Mouse (Mus musculus): ENCODE data around the gene Sik3. TPM values are rescaled to one million over a fixed set of nuclear protein-coding genes. Genes with fewer than 3 reads are reported as not detected.

Sik3 gene
- total RNA-seq (2023), result 67.2 TPM

GRCm38 (mm10) chr9:46012091-46013008 lies at the start of gene Sik3, which contains the start of gene Pafah1b2:
TSS of gene Sik3 (plus strand) at chr9:46012820.
TSS of gene Pafah1b2 (minus strand) at chr9:46012690.

GRCm38 (mm10) chr9:46228491-46228890 lies 215.9 kb downstream of the Sik3 start, which contains the start of gene Apoa1:
TSS of gene Apoa1 (plus strand) at chr9:46228580.

GRCm38 (mm10) chr9:46235596-46235648 lies 222.8 kb downstream of the Sik3 start, which contains the start of gene Apoc3:
TSS of gene Apoc3 (minus strand) at chr9:46235636.

GRCm38 (mm10) chr9:46240526-46241153 lies 228.0 kb downstream of the Sik3 start, which contains the start of gene Apoa4:
TSS of gene Apoa4 (plus strand) at chr9:46240696.

GRCm38 (mm10) chr9:46268343-46268873 lies 255.8 kb downstream of the Sik3 start, which contains the start of gene Apoa5:
TSS of gene Apoa5 (plus strand) at chr9:46268633.

GRCm38 (mm10) chr9:46272677-46273454 lies 260.2 kb downstream of the Sik3 start, which contains the start of gene Zpr1:
TSS of gene Zpr1 (plus strand) at chr9:46273064.

Other genes starting within 250 kb of the Sik3 start
- 38.6 TPM for gene Cep164, start 184.1 kb upstream of the Sik3 start, total RNA-seq (2023)
- 1.9 TPM for gene Bace1, start 174.2 kb upstream of the Sik3 start, total RNA-seq (2023)
- 68.6 TPM for gene Pcsk7, start 106.3 kb upstream of the Sik3 start, total RNA-seq (2023)
- 30.8 TPM for gene Rnf214, start 105.9 kb upstream of the Sik3 start, total RNA-seq (2023)
- 5.1 TPM for gene Tagln, start 76.8 kb upstream of the Sik3 start, total RNA-seq (2023)
- 427 TPM for gene Sidt2, start 57.6 kb upstream of the Sik3 start, total RNA-seq (2023)
- gene Pafah1b2, start 130 bp upstream of the Sik3 start, total RNA-seq (2023), result 69.5 TPM
- not detected for gene Apoa1, start 215.8 kb downstream of the Sik3 start, total RNA-seq (2023)
- gene Apoc3, start 222.8 kb downstream of the Sik3 start, total RNA-seq (2023), result not detected
- gene Apoa4, start 227.9 kb downstream of the Sik3 start, total RNA-seq (2023), result not detected